Mouse (Mus musculus) right cerebral cortex, adult 2 months (tissue): ENCODE measurements around the gene Ppp1r14b.

ENCODE experiments used
- DNase-seq, 2 experiments: peaks; one replicate each; pipeline ENCODE4 v3.0.0; 2021 to 2022; ENCODE audit warnings: low spot score in 2 of 2

Ppp1r14b gene

DNA sequence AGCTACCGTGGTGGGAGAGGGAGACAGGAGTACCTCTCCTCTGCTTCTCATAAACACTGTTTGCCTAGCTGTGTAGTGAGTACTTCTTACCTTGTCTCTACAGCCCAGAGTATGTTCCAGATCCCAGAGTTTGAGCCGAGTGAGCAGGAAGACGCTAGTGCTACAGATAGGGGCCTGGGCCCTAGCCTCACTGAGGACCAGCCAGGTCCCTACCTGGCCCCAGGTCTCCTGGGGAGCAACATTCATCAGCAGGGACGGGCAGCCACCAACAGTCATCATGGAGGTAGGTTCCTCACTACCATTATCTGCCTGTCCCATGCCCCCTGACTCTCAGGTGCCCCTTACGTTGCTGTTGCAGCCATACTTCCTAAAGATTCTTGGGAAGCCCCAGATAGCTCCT is 32.0 kb upstream of the Ppp1r14b start:
- DNase-seq = no peak

DNA sequence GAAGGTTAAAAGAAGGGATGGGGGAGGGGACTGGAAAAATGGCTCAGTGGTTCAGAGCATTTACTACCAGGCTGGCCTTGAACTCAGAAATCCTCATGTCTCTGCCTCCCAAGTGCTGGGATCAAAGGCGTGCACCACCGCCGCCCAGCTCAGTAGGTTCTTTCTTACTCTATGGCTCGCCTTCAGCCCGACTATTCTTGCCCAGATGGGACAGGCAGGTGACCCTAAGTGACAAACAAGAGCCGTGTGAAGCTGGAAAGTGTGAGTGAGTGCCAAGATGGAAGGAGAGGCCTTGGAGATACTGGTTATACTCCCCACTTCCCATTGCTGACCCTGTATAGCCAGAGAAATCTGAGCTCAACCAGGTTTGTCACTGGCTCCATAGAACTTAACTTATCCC is 31.1 kb upstream of the Ppp1r14b start:
- no peak for DNase-seq

DNA sequence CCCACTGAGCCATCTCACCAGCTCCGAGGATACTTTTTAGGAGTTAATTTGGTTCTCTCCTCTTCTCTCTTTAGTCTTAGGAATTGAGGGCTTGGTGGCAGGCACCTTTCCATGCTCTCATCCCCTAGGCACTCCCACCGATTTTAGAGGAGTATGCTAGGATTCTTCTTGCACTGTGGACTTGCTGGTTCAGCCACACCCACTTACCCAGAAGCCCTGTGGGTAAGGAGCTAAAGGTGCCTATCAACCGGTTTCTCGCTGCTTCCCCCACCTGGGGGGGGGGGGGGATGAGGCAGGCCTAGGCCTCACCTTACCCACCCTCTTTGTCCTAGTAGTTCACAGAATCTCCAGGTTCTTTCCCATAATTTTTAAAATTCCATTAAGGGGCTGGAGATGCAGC is 27.0 kb upstream of the Ppp1r14b start:
- no peak for DNase-seq

DNA sequence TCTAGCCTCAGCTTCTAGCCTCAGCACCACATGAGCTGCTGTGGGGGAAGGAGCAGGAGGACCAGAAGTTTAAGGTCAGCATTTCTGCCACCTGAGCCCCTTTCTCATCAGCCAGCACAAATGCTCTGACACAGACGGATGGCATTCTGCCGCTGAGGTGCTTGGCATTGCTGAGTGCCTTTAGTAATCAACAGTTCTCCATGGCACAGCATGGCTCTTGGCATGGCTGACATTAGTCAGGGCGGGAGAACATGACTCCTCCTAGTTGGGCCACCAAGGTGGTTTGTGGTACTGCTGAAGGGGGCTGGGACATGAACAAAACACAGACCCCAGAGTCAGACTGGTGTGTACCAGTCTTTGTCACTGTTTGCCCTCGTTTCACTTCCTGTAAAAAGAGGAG is 26.6 kb upstream of the Ppp1r14b start:
- DNase-seq = no peak

DNA sequence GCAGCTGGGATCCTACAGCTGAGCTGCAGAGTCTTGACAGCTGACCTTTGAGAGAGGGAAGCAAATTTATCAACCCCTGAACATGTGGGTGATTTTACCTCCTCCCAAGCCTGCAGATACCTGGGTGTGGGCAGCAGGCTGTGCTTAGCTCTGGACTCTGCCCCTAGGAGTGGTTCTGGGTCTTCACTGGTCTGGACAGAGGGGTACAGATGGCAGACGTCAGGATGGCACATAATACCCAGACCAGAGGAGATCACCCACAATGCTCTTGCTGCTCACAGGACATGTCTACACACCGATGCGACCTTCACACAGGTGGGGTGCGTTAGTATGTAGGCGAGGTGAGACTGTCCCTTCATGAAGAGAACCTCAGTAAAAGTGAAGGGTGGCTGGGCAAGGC is 25.2 kb upstream of the Ppp1r14b start:
- no peak for DNase-seq

DNA sequence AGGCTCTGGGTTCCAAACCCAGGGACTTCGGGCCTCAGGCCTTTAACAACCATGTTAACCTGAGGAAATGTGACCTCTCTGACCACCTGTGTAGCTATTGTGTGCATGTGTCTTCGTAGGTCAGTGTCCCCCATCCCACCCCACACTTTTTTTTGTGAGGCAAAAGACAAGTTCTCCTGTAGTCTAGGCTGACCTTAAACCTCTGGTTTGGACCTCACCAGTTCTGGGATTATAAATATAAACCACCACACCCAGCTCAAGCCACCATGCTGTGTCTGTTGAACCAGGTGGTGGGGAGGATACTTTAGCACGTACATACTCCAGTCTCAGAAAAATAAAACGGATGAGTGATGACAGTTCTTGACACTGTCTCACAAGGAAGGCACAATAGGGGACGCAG is 24.8 kb upstream of the Ppp1r14b start:
- DNase-seq = no peak

DNA sequence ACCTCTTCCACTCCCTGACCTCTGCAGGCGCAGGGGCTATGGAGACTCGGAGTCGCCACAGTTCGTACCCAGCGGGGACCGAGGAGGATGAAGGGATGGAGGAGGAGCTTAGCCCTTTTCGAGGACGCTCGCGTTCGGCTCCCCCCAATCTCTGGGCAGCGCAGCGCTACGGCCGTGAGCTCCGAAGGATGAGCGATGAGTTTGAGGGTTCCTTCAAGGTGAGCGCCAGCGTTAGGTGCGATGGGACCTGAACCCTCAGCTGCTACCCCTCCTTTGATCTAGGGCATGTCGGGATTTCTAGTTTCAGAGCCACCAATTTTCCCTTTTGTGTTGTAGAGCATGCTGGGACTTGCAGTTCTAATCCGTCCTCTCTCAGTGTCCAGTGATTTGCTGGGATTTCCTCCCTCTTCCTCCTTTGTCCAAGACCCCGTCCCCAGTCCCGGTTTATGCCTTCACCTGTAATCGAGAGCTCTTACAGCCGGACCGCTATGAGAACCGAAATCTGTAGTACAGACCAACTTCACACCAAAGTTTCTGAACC is 24.1 kb upstream of the Ppp1r14b start:
- peak; percentile 64 to 72 for DNase-seq

DNA sequence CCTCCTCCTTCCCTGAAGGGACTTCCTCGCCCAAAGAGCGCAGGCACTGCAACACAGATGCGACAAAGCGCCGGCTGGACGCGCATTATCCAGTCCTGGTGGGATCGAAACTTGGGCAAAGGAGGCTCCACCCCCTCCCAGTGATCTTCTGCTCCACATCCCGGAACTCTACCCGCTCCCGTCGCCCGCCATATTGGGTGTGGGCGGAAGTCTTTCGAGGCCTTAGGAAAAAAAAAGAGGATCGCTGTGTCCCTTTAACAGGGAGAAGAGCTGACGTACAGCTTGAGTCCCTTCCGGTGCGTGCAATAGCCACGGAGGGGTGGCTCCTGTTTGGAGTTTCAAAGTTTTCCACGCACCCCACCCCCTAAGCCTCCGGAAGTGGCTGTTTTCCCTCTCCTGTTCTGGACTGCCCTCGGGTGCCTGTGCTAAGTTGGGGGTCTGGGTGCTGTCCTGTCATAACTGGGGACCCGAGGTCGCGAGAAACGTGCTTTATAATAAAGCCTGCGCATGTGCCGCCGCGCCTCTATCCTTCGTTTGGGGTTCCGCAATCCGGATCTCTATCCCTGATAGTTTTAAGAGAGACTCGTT is 23.3 kb upstream of the Ppp1r14b start:
- peak; percentile 93 to 96 for DNase-seq

DNA sequence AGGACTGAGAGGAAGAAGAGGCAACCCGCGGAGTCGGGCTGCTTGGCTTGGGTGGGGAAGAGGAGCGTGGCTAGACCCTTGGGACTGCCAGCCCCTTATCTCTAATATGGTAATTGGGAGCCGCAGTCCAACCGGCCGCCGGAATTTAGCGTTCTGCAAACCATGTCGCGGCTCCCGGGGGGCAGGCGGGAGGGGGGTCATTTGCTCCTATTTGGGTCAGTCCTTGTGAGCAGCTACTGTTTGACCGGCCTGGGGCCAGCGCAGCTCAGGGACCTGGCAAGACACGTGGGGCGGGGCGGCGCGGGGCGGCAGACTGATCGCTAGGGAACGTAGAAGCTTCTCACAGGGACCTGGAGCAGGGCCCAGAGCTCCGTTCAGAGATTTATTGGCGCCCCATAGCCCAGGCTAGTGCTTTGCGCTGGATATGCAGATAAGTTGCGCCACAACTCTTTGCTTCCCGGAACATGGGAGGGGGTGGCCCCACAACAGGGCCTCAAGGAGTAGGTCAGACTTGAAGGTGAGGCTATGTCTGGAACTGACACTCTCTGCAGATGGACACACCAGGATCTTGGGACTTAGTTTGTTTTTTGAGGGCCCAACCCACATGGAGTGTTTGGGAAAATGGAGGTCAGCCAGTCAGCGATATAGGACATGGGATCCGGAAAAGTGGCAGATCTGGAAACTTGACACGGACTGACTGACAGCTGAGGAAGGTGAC is 22.6 kb upstream of the Ppp1r14b start:
- DNase-seq = peak; percentile 60 to 73

DNA sequence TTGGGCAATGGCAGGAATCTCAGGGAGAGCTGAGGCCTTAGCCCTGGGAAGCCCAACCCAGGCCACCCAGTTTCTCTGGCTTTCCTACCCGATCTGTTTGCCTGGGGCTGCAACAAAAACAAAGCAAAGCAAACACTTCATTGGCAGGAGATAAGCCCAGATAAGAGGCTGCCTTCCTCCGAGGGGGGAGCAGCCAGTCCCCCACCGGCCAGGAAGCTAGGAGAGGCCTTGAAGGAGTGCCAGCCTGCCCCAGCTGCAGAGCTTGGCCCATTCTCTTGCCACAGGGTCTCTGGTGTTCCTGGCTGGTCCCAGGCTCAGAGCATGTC is 22.1 kb upstream of the Ppp1r14b start:
- DNase-seq = no peak

DNA sequence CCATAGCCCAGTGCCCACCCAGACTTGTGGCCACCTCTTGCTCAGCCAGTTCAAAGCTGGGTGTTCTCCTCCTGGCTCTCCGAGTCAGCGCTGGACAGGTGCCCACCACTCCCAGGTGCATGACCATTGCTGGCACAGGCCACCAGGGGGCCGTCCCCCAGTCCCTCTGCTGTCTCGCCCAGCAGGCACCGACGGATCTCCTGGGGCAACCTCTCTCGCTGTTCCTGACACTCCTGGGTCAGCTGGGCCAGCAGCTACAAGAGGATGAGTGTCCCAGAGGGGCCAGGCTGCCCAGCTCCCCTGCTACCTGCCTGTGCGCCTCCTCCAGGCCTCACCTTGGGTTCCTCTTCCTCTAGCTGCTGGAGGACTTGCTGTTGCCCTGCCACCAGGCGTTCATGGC is 20.7 kb upstream of the Ppp1r14b start:
- DNase-seq = no peak

DNA sequence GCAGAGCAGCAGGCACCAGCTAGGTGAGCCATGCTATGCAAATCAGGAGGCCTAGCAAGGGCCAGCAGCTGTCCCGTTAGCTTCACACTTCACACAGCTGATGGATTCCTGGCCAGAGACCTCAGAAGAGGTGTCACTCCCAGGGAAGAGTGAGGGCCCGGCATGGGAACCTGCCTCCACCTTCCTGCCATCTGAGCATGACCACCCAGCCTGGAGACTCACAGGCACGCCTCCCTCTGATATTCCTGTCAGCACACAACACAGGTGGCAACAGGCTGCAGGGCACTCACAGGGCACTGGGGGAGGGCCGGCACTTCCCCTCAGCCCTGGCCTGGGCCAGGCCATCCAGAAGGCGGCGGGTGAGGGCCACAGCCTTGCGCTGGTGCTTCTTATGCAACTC is 19.3 kb upstream of the Ppp1r14b start:
- DNase-seq = no peak

DNA sequence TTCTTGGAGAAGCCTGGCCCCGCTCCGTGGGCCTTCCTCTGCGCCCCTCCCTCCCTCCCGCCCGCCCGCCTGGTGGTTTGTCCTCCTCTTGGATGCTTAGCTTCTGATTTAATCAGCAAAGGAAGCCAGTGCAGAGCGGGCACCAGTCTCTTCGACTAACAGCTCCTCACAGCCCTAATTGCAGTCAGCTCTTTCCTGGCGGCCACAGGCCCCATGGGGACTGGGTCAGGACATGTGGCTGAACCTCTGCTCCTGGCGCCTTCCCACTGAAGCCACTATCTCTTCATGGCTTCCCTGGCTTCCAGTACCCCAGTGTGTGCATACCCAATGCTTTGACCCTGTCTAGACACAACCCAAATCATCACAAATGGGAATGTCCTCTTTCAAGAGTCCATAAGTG is 18.3 kb upstream of the Ppp1r14b start:
- no peak for DNase-seq

DNA sequence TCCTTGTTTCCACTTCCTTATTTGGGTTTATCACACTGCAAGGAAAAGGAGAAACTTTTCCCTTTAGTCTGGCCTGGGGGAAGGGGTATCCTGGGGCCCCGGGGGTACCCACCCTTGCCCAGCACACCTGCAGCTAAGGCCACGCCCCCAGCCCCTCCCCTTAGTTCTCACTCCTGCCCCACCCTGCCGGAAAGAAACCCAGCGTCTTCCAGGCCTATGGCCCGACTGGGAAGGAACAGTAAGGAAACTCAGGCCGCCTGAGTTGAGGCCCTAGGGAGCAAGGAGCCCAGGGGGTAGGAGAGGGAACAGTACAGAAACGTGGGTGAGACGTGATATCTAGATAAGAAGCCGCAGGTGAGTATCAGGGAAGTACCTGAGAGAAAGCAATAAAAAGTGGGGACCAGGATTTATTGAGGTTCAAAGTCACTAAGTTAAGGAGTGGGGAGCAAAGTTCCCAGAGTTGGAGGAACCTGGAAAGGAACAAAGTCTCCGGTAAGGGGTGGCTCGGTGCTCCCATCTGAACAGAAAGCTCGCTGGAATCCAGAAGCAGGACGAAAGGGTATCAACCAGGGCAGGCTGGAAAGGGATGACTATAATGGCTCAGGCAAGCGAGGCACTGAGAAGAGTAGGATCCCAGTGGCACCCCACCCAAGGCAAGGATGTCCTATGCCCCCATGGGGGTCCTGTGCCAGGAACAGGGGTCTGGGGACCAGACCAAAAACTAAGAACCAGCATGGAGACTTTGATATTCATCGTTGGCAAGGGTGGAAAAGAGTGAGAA is 6.1 kb upstream of the Ppp1r14b start:
- DNase-seq = no peak

DNA sequence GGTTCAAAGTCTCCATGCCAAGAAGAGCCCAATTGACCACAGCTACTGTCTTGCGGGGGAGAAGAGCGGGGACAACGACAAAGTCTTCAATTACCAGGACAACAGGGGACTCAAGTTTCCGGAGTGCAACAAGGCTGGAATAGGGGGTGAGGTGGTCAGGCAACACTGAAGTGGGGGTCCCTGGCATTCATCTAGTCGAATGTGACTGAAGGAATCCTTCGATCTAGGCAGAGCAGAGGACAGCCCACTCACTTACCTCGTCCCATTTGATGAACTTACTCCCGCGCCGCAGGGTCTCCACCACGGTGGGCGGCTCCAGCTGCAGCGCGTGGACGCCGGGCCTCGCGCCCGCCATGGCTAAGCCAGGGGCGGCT is 5.5 kb upstream of the Ppp1r14b start:
- no peak for DNase-seq

DNA sequence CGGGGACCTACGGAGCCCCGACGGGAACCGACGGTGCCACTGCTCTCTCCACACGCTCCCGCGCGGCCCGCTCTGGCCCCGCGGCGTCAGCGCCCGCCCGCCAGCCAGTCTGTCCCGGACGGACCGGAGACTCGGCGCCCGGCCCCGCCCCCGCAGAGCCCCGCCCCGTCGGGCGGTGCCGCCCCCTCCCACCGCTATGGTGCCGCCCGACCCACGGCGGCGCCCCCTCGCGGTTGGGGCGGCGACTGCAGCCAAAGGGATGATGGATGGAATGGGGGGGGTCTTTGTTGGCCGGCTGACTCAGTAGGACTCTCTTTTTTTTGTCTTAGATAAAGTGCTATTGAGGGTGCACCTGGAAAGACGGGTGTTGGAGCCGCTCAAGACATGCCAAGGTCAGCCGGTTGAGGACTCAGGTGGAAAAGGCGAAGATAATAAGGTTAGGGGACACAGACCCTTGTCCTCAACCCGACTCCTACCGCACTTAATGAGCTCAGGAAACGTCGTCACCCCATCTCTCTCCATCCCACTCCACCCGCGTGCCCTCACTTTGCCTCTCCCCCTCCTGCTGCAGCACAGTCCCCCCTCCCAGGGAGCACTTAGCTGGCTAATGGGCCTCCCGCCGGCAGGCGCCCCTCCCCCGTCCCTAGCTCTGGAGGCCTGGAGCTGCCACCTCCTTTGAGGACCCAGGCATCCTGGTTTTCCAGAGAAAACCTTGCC is 4.9 kb upstream of the Ppp1r14b start:
- no peak for DNase-seq

DNA sequence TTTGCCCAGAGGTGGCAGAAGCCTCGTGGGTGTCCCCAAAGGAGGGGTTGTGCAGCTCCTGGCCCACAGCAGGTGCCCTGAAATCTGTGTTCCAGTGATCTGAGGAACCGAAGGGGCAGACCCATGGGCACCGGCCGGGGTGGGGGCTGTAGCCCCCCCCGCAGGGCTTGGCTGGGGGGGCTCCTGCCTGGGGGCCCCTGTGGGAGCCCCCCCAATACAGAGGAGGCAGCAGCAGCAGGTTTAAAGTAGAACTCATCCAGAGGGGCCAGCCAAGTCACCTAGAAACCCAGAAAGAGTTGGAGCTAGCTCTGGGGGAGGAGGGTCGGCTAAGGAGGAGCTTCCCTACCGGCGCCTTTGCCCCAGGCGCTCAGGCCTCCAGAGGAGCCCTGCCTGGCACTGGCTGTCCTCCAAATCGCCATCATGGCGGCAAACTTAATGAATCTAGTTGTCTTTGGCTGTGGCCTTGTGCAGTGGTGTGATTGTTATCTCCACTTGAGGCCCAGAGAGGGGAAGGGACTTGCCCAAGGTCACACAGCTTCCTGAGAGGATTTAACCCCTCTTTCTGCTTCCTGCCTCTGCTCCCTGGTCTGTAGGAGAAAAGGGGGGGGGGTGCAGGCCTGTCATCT is 4.2 kb upstream of the Ppp1r14b start:
- DNase-seq = no peak

DNA sequence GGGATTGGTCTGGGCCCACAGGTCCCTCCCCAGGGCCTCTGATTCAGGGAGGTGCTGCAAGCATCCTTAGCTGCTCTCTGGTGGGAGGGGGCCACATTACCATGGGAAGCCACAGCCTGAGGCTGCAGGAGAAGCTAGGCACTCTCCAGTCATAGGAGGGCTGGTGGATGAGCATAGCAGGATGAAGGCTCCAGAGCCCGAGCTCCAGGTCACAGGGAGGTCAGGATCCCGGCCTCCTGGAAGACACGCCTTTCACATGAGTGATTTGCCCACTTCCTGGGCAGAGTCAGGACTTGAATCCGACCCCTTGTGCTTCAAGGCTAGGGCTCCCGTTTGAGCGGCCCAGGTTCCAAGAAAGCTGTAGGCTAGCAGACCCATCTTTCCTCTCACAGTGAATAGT is 3.1 kb upstream of the Ppp1r14b start:
- no peak for DNase-seq

DNA sequence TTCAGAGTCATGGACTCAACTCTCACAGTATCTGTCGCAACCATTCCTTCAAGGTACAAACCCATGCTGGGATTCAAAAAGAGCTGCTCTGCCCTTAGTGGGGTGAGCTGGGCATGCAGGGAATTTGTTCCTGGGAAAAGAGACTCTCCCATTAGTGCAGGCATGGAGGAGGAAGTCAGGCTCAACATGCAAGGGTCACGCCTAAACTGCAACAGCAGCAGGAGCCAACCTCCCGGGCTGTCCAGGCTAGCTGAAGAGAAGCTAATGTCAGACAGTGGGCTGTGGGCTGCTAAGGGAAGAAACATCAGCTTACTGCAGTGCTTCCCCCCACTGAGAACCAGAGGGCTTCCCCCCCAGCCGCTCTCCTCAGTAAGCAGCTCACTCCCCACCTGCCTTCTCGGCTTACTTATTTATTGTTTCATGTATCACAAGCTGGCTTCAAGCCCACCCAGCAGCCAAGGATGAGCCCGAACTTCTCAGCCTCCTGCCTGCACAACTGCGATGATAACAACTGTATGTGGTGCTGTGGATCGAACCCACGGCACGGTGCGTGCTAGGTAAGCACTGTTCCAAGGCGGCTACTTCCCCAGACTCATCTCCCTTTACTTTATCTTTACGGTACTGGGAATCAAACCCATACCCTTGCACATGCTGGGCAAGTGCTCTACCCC is 2.4 kb upstream of the Ppp1r14b start:
- no peak for DNase-seq

DNA sequence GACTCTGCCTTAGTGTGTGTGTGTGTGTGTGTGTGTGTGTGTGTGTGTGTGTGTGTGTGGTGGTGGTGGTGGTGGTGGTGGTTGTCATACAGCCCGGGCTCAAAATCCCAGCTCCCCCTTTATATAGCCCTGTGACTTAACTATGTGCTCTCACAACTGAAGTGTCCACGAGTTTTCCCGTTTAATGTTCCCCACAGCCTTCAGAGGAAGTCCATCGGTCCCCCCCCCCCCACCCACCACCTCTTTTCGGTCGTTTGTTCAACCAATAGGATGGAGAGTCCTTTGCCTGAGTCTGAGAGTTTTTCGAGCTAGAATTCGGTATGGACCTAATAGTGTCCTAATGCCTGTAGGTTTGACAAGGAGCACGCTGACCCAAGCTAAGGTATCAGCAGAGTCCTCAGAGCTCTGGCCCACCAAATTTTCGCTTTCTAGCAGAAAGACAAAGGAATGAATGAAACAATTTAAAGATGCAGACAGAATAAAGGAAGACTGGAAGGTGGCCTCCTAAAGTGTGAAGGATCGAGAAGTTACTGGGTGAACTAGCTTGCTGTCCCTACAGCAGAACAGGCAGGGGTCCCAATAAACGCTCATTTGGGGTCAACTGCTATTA is 1.1 kb upstream of the Ppp1r14b start:
- DNase-seq = no peak
